Mouse (Mus musculus) kidney, embryonic 14.5 days (tissue): ENCODE measurements around the gene Btd. TPM values are rescaled to one million over a fixed set of nuclear protein-coding genes. Genes with fewer than 3 reads are reported as not detected.

Source experiments
- ATAC-seq: fragments of 200-750 bp; cut with Nextera tagmentation; 2 replicates; pipeline ENCODE4 v1.8.0; 2017; ENCODE audit warnings: moderate number of reproducible peaks, mild to moderate bottlenecking, moderate TSS enrichment, moderate library complexity; ENCODE audit not compliant: low FRiP score, low TSS enrichment
- H3K27ac ChIP-seq: fragments of 300-500 bp; sonication (generic); 2 replicates; pipeline ENCODE4 v1.5.1; 2014; ENCODE audit warnings: low read depth, mild to moderate bottlenecking, low read length, moderate library complexity, mixed read lengths
- H3K27me3 ChIP-seq: fragments of 300-500 bp; sonication (generic); 2 replicates; pipeline ENCODE4 v1.6.1; 2014; ENCODE audit warnings: mild to moderate bottlenecking, low read length; ENCODE audit not compliant: control insufficient read depth, insufficient read depth
- H3K36me3 ChIP-seq: fragments of 300-500 bp; sonication (generic); 2 replicates; pipeline ENCODE4 v1.6.1; 2014; ENCODE audit warnings: low read length, mixed read lengths; ENCODE audit not compliant: control insufficient read depth, insufficient read depth
- H3K4me1 ChIP-seq: fragments of 300-500 bp; sonication (generic); 2 replicates; pipeline ENCODE4 v1.6.1; 2014; ENCODE audit warnings: low read length, mixed read lengths; ENCODE audit not compliant: control insufficient read depth, insufficient read depth
- H3K4me2 ChIP-seq: fragments of 300-500 bp; sonication (generic); replicated peaks from 2 replicates; pipeline ENCODE4 v1.6.1; 2014; ENCODE audit warnings: low read depth, mild to moderate bottlenecking, low read length
- H3K4me3 ChIP-seq: fragments of 300-500 bp; sonication (generic); 2 replicates; pipeline ENCODE4 v1.5.1; 2014; ENCODE audit warnings: mild to moderate bottlenecking, low read length
- H3K9ac ChIP-seq: fragments of 300-500 bp; sonication (generic); 2 replicates; pipeline ENCODE4 v1.6.1; 2014; ENCODE audit warnings: low read depth, mild to moderate bottlenecking, low read length, moderate library complexity
- H3K9me3 ChIP-seq: fragments of 300-500 bp; sonication (generic); 2 replicates; pipeline ENCODE4 v1.6.1; 2016; ENCODE audit warnings: low read length; ENCODE audit not compliant: control insufficient read depth
- WGBS: fragments of 180-500 bp; shearing (Covaris S2); extraction: QIAGEN DNeasy Blood & Tissue Kit; methylation state at CpG from one replicate; pipeline ENCODE4 v1.1.7; 2014; 5-methylcytosine and 5-hydroxymethylcytosine counted together
- polyA plus RNA-seq: library from polyadenylated mRNA; unstranded; fragments of >200 nt; fragmentation: Nextera tagmentation; extraction: Ambion mirVana; gene quantifications from 2 replicates; pipeline ENCODE4 v1.2.1, GENCODE M21; 2014

Gene Btd
- polyA plus RNA-seq, 1 experiment from 2014 or later, result 30.9 TPM

- no peak for ATAC-seq
Measured at GRCm38 (mm10) chr14:31683610-31684009, 42.8 kb downstream of the Btd start.

GRCm38 (mm10) chr14:31684343-31685040 lies 43.7 kb downstream of the Btd start:
- no peak overlapping the region for H3K4me3 ChIP-seq
- no peaks in the 10 kb centered on the region for H3K36me3 ChIP-seq
- H3K9me3 ChIP-seq, result no peaks in the 10 kb centered on the region
- no peaks in the 10 kb centered on the region for H3K27me3 ChIP-seq
- H3K27ac ChIP-seq, result no peak overlapping the region
- no peak overlapping the region for H3K4me2 ChIP-seq
- no peak overlapping the region for H3K9ac ChIP-seq
- ATAC-seq, result no peak
- 0 out of 2 replicates have a peak, but pooled peaks cover 3% of the 10 kb centered on the region for H3K4me1 ChIP-seq
- WGBS, result 82% methylated on average over 7 of the region's 7 CpGs

More at GRCm38 (mm10) chr14:31683610-31684009, 42.8 kb downstream of the Btd start:
- no peak overlapping the region for H3K4me3 ChIP-seq
- no peak overlapping the region for H3K4me2 ChIP-seq
- no peak overlapping the region for H3K27ac ChIP-seq
- no peak overlapping the region for H3K9ac ChIP-seq
- H3K27me3 ChIP-seq, result no peaks in the 10 kb centered on the region
- WGBS, result 63% methylated on average over 2 of the region's 2 CpGs
- no peaks in the 10 kb centered on the region for H3K36me3 ChIP-seq
- H3K9me3 ChIP-seq, result no peaks in the 10 kb centered on the region
- 0 out of 2 replicates have a peak, but pooled peaks cover 3% of the 10 kb centered on the region for H3K4me1 ChIP-seq

GRCm38 (mm10) chr14:31685680-31686079 lies 44.9 kb downstream of the Btd start:
- H3K4me2 ChIP-seq, result no peak overlapping the region
- no peaks in the 10 kb centered on the region for H3K36me3 ChIP-seq
- H3K4me3 ChIP-seq, result no peak overlapping the region
- H3K9ac ChIP-seq, result no peak overlapping the region
- H3K9me3 ChIP-seq, result no peaks in the 10 kb centered on the region
- no peaks in the 10 kb centered on the region for H3K27me3 ChIP-seq
- WGBS, result 77% methylated on average over 10 of the region's 10 CpGs
- H3K27ac ChIP-seq, result no peak overlapping the region
- H3K4me1 ChIP-seq, result 0 out of 2 replicates have a peak, but pooled peaks cover 3% of the 10 kb centered on the region
- no peak for ATAC-seq

- Histone ChIP-seq H3K9me3 (no peaks in the 10 kb centered on the region), H3K9ac (no peak overlapping the region), H3K4me1 (0 out of 2 replicates have a peak, but pooled peaks cover 3% of the 10 kb centered on the region), H3K4me2 (no peak overlapping the region), H3K27me3 (no peaks in the 10 kb centered on the region), H3K36me3 (no peaks in the 10 kb centered on the region), H3K27ac (no peak overlapping the region), H3K4me3 (no peak overlapping the region)
- WGBS, result 89% methylated on average over 1 of the region's 1 CpGs
- no peak for ATAC-seq
Measured at GRCm38 (mm10) chr14:31686231-31686630, 45.4 kb downstream of the Btd start.

GRCm38 (mm10) chr14:31692536-31692935 lies 51.7 kb downstream of the Btd start:
- 89% methylated on average over 6 of the region's 6 CpGs for WGBS
- no peak for ATAC-seq
- Histone ChIP-seq H3K4me3 (no peak overlapping the region), H3K36me3 (no peaks in the 10 kb centered on the region), H3K9me3 (no peaks in the 10 kb centered on the region), H3K4me2 (no peak overlapping the region), H3K4me1 (no peaks in the 10 kb centered on the region), H3K27ac (no peak overlapping the region), H3K9ac (no peak overlapping the region), H3K27me3 (no peaks in the 10 kb centered on the region)

GRCm38 (mm10) chr14:31696206-31696984 lies 55.6 kb downstream of the Btd start:
- Histone ChIP-seq H3K4me3 (no peak overlapping the region), H3K4me2 (no peak overlapping the region), H3K9me3 (no peaks in the 10 kb centered on the region), H3K4me1 (no peaks in the 10 kb centered on the region), H3K27me3 (no peaks in the 10 kb centered on the region), H3K36me3 (peaks cover 3% of the 10 kb centered on the region; the same call in 1 of the 2 replicates), H3K9ac (no peak overlapping the region), H3K27ac (no peak overlapping the region)
- no peak for ATAC-seq
- 87% methylated on average over 9 of the region's 9 CpGs for WGBS

- Histone ChIP-seq H3K9ac (no peak overlapping the region), H3K9me3 (no peaks in the 10 kb centered on the region), H3K4me3 (no peak overlapping the region), H3K27me3 (no peaks in the 10 kb centered on the region), H3K36me3 (peaks cover 9% of the 10 kb centered on the region), H3K4me1 (no peaks in the 10 kb centered on the region), H3K27ac (no peak overlapping the region), H3K4me2 (no peak overlapping the region)
- no peak for ATAC-seq
- WGBS, result 89% methylated on average over 3 of the region's 3 CpGs
Measured at GRCm38 (mm10) chr14:31696985-31697303, 56.1 kb downstream of the Btd start.

- peaks cover 13% of the 10 kb centered on the region for H3K36me3 ChIP-seq
- H3K9ac ChIP-seq, result no peak overlapping the region
- H3K27me3 ChIP-seq, result no peaks in the 10 kb centered on the region
- no peak overlapping the region for H3K27ac ChIP-seq
- no peak for ATAC-seq
- H3K4me2 ChIP-seq, result no peak overlapping the region
- no peaks in the 10 kb centered on the region for H3K4me1 ChIP-seq
- 98% methylated on average over 3 of the region's 3 CpGs for WGBS
- no peaks in the 10 kb centered on the region for H3K9me3 ChIP-seq
- no peak overlapping the region for H3K4me3 ChIP-seq
Measured at GRCm38 (mm10) chr14:31697346-31697745, 56.5 kb downstream of the Btd start.

- peaks cover 16% of the 10 kb centered on the region for H3K36me3 ChIP-seq
- WGBS, result 95% methylated on average over 4 of the region's 4 CpGs
- no peaks in the 10 kb centered on the region for H3K27me3 ChIP-seq
- H3K4me2 ChIP-seq, result no peak overlapping the region
- no peaks in the 10 kb centered on the region for H3K4me1 ChIP-seq
- no peaks in the 10 kb centered on the region for H3K9me3 ChIP-seq
- H3K9ac ChIP-seq, result no peak overlapping the region
- H3K4me3 ChIP-seq, result no peak overlapping the region
- ATAC-seq, result no peak
- no peak overlapping the region for H3K27ac ChIP-seq
Measured at GRCm38 (mm10) chr14:31697755-31698154, 56.9 kb downstream of the Btd start.
